Mouse (Mus musculus): Measurements from ENCODE around the gene Syt8. TPM values are rescaled to one million over a fixed set of nuclear protein-coding genes. Genes with fewer than 3 reads are reported as not detected.

The Syt8 gene
- polyA plus RNA-seq, 1 experiment from 2014 or later: 0.60 TPM

DNA sequence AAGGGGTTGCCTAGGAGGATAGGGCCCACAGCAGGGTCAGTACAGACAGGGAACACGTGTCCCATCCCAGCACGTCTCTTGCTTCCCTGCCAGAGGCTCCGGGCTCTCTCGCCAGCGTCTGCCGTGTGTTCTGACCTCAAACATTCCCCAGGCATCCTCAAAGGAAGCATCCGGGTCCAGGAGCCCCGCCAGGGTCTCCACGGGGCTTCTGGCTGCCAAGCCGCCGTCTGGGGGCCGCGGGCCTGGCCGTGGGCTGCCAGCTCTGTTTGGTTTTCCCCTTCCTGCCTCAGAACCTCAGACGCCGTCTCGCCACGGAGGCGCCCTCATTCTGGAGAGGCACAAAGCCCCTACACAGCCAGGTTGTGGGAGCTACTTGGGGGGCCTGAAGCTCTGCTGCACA, 1.0 kb upstream of the Syt8 start:
- H3K9ac ChIP-seq (replicated peaks): no peak overlapping the region
- H3K4me2 ChIP-seq: no peak overlapping the region
- no peaks in the 10 kb centered on the region for H3K9me3 ChIP-seq
- no peak overlapping the region for H3K4me3 ChIP-seq (replicated peaks)
- H3K27me3 ChIP-seq: no peaks in the 10 kb centered on the region
- H3K36me3 ChIP-seq: no peaks in the 10 kb centered on the region
- ATAC-seq (ENCODE audit: insufficient number of reproducible peaks, insufficient read depth, low FRiP score, low TSS enrichment, low read depth): no peak
- H3K27ac ChIP-seq: peak overlapping the region; percentile 64
- 40% methylated on average over 19 of the region's 19 CpGs for WGBS
- peaks cover 41% of the 10 kb centered on the region for H3K4me1 ChIP-seq (replicated peaks)

GRCm38 (mm10) chr7:142435524-142435923, 874 bp downstream of the Syt8 start:
- ATAC-seq (ENCODE audit: insufficient number of reproducible peaks, insufficient read depth, low FRiP score, low TSS enrichment, low read depth): no peak
- WGBS: 24% methylated on average over 4 of the region's 4 CpGs
- H3K9ac ChIP-seq (replicated peaks): no peak overlapping the region
- H3K36me3 ChIP-seq: no peaks in the 10 kb centered on the region
- H3K27ac ChIP-seq: no peak overlapping the region
- H3K4me1 ChIP-seq (replicated peaks): peaks cover 34% of the 10 kb centered on the region
- no peaks in the 10 kb centered on the region for H3K9me3 ChIP-seq
- H3K4me3 ChIP-seq (replicated peaks): no peak overlapping the region
- H3K4me2 ChIP-seq: no peak overlapping the region
- H3K27me3 ChIP-seq: no peaks in the 10 kb centered on the region

DNA sequence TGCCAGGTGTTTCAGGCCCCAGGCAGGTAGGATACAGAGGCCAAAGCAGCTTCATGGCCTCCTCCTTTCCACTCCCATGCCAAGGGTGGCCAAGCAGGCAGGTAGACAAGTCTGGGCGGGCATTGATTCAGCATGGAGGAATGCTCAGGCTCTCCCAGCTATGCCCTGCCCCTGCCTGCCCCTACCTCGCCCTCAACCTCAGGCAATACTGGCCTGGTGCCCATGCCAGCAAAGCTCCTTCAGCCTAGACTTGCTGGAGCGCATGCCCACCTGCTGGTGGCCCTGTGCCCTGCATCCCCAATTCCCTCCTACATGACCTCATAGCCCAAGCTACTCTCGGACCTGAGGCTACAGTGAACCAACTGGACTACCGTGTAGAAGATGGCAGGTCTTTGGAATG, 2.7 kb downstream of the Syt8 start:
- no peaks in the 10 kb centered on the region for H3K9me3 ChIP-seq
- H3K4me1 ChIP-seq (replicated peaks): peaks cover 41% of the 10 kb centered on the region
- no peak overlapping the region for H3K9ac ChIP-seq (replicated peaks)
- H3K4me2 ChIP-seq: no peak overlapping the region
- no peak overlapping the region for H3K4me3 ChIP-seq (replicated peaks)
- WGBS: 76% methylated on average over 5 of the region's 5 CpGs
- no peaks in the 10 kb centered on the region for H3K36me3 ChIP-seq
- no peak for ATAC-seq (ENCODE audit: insufficient number of reproducible peaks, insufficient read depth, low FRiP score, low TSS enrichment, low read depth)
- no peaks in the 10 kb centered on the region for H3K27me3 ChIP-seq
- H3K27ac ChIP-seq: no peak overlapping the region

GRCm38 (mm10) chr7:142439966-142440365, 5.3 kb downstream of the Syt8 start:
- H3K4me3 ChIP-seq (replicated peaks): no peak overlapping the region
- no peaks in the 10 kb centered on the region for H3K27me3 ChIP-seq
- ATAC-seq (ENCODE audit: insufficient number of reproducible peaks, insufficient read depth, low FRiP score, low TSS enrichment, low read depth): no peak
- peak overlapping the region; percentile 84; the same call in 1 of the 2 replicates for H3K27ac ChIP-seq
- H3K36me3 ChIP-seq: no peaks in the 10 kb centered on the region
- no peaks in the 10 kb centered on the region for H3K9me3 ChIP-seq
- H3K9ac ChIP-seq (replicated peaks): no peak overlapping the region
- no peak overlapping the region for H3K4me2 ChIP-seq
- WGBS: 87% methylated on average over 14 of the region's 14 CpGs
- peaks cover 28% of the 10 kb centered on the region for H3K4me1 ChIP-seq (replicated peaks)

DNA sequence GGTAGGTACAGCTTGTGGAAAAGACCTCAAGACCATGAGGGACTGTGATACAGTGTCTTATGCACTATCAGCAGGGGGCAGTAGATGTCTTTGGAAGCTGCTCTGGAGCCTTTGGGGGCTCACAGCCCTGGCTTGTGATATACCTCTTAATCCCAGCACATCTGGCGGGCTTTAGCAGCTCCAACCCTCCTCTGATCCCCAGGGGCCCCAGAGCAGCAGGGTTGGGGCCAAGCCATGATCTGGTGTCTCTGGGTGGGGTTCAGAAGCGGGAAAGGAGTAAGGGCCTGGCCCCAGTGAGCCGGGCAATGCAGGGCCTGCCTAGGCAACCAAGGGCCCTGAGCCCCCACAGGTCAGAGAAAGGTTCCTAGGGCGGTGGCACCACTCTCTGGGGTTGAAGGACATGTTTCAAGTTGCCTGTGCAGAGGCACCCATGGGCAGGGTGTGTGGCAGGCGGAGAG, 6.0 kb downstream of the Syt8 start:
- ATAC-seq (ENCODE audit: insufficient number of reproducible peaks, insufficient read depth, low FRiP score, low TSS enrichment, low read depth): peak; percentile 82
- H3K27me3 ChIP-seq: no peaks in the 10 kb centered on the region
- no peaks in the 10 kb centered on the region for H3K36me3 ChIP-seq
- peak overlapping the region; percentile 84 for H3K27ac ChIP-seq
- H3K4me1 ChIP-seq (replicated peaks): peaks cover 28% of the 10 kb centered on the region
- H3K9me3 ChIP-seq: no peaks in the 10 kb centered on the region
- peak overlapping the region; percentile 19; the same call in 1 of the 2 replicates for H3K4me2 ChIP-seq
- no peak overlapping the region for H3K4me3 ChIP-seq (replicated peaks)
- no peak overlapping the region; the same call in 1 of the 2 replicates for H3K9ac ChIP-seq (replicated peaks)
- WGBS: 27% methylated on average over 5 of the region's 5 CpGs

- ATAC-seq (ENCODE audit: insufficient number of reproducible peaks, insufficient read depth, low FRiP score, low TSS enrichment, low read depth): no peak
- Histone ChIP-seq H3K27me3 (no peaks in the 10 kb centered on the region), H3K4me2 (peak within 1 kb of the TSS; percentile 19; the same call in 1 of the 2 replicates), H3K27ac (peak within 1 kb of the TSS; percentile 84), H3K36me3 (no peaks in the 10 kb centered on the region), H3K4me1 (replicated peaks) (peaks cover 28% of the 10 kb centered on the region), H3K4me3 (replicated peaks) (no peak within 1 kb of the TSS), H3K9me3 (no peaks in the 10 kb centered on the region), H3K9ac (replicated peaks) (no peak within 1 kb of the TSS; the same call in 1 of the 2 replicates)
- 76% methylated on average over 9 of the region's 9 CpGs for WGBS
These were observed 6.9 kb downstream of the Syt8 start, which contains the start of gene Tnni2 for GRCm38 (mm10) chr7:142441585-142441984. Gene Tnni2 (plus strand): TSS chr7:142441808.

DNA sequence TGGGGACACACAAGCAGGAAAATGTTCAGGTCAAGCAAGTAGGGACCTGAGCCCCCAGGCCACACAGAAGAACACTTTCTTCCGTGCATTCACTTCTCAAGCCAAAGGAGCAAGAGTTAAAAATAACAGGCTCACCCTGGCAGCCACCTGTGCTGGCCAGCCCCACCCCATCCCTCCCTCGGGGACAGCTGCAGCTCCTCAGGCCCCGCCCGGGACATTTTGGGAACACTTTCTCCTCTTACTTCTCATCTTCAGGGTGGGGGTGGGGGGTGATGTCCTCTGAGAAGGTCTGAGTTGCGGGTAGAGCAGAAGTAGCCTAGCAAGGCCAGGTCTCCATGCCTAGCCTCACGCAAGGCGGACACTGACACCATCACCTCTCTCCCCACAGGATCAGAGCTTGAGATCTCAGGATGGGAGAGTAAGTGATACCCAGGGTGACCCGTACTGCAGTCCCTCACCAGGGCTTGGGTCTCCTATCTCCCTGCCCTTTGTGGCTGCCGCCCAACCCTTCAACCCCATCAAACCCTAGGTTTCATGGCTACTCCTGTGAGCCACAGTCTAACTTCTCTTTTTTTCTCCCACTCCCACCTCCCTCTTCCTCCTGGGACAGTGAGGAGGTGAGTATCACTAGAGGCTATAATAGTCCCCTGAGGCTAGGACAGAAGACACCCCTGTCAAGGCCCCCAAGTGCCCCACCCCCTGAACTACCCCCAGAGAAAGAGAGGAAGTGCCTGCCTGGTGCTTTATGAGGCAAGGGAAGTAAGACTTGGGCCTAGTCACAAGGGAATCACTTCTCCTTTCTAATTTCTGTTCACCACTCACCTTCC, 7.6 kb downstream of the Syt8 start:
- Histone ChIP-seq H3K4me2 (no peak overlapping the region), H3K36me3 (no peaks in the 10 kb centered on the region), H3K4me1 (replicated peaks) (peaks cover 28% of the 10 kb centered on the region), H3K27ac (peak overlapping the region; percentile 84; the same call in 1 of the 2 replicates), H3K9me3 (no peaks in the 10 kb centered on the region), H3K27me3 (no peaks in the 10 kb centered on the region), H3K4me3 (replicated peaks) (no peak overlapping the region), H3K9ac (replicated peaks) (no peak overlapping the region)
- ATAC-seq (ENCODE audit: insufficient number of reproducible peaks, insufficient read depth, low FRiP score, low TSS enrichment, low read depth): no peak
- WGBS: 68% methylated on average over 9 of the region's 9 CpGs

- no peak overlapping the region for H3K9ac ChIP-seq (replicated peaks)
- no peaks in the 10 kb centered on the region for H3K9me3 ChIP-seq
- no peak overlapping the region for H3K4me2 ChIP-seq
- 95% methylated on average over 7 of the region's 7 CpGs for WGBS
- H3K27me3 ChIP-seq: no peaks in the 10 kb centered on the region
- H3K4me3 ChIP-seq (replicated peaks): no peak overlapping the region
- H3K27ac ChIP-seq: no peak overlapping the region
- no peak for ATAC-seq (ENCODE audit: insufficient number of reproducible peaks, insufficient read depth, low FRiP score, low TSS enrichment, low read depth)
- H3K4me1 ChIP-seq (replicated peaks): peaks cover 28% of the 10 kb centered on the region
- no peaks in the 10 kb centered on the region for H3K36me3 ChIP-seq
These were observed 8.3 kb downstream of the Syt8 start for GRCm38 (mm10) chr7:142442908-142443420.

GRCm38 (mm10) chr7:142443474-142443873, 8.8 kb downstream of the Syt8 start:
- H3K36me3 ChIP-seq: no peaks in the 10 kb centered on the region
- no peaks in the 10 kb centered on the region for H3K9me3 ChIP-seq
- peaks cover 28% of the 10 kb centered on the region for H3K4me1 ChIP-seq (replicated peaks)
- 87% methylated on average over 5 of the region's 5 CpGs for WGBS
- no peak overlapping the region for H3K9ac ChIP-seq (replicated peaks)
- H3K27me3 ChIP-seq: no peaks in the 10 kb centered on the region
- H3K4me2 ChIP-seq: no peak overlapping the region
- ATAC-seq (ENCODE audit: insufficient number of reproducible peaks, insufficient read depth, low FRiP score, low TSS enrichment, low read depth): no peak
- H3K27ac ChIP-seq: no peak overlapping the region
- H3K4me3 ChIP-seq (replicated peaks): no peak overlapping the region

- Histone ChIP-seq H3K27ac (no peak overlapping the region), H3K36me3 (no peaks in the 10 kb centered on the region)
- no peak for ATAC-seq (ENCODE audit: insufficient number of reproducible peaks, insufficient read depth, low FRiP score, low TSS enrichment, low read depth)
These were observed 9.5 kb downstream of the Syt8 start for GRCm38 (mm10) chr7:142444171-142444570.

DNA sequence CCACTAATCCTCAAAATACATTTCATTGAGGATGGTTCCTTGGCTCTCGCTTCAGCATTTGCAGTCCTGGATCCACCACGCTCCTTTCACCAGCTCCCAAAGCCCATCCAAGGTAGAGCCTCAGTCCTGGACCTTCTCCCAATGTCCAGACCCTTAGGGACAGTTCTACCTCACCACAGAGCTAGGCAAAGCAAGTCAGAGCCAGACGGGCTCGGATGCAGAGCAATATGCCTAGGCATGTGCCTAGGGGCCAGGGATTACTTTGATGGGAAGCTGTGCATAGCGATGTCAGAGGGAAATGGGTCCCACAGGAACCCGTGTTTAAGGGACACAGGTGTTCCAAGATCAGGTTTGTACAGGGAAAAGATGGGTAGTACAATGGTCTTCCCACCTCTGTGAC, 10.7 kb downstream of the Syt8 start:
- peaks cover 24% of the 10 kb centered on the region for H3K4me1 ChIP-seq (replicated peaks)
- H3K36me3 ChIP-seq: no peaks in the 10 kb centered on the region
- ATAC-seq (ENCODE audit: insufficient number of reproducible peaks, insufficient read depth, low FRiP score, low TSS enrichment, low read depth): no peak
- no peak overlapping the region for H3K4me2 ChIP-seq
- no peak overlapping the region for H3K27ac ChIP-seq
- H3K4me3 ChIP-seq (replicated peaks): no peak overlapping the region
- H3K9ac ChIP-seq (replicated peaks): no peak overlapping the region
- 80% methylated on average over 6 of the region's 6 CpGs for WGBS
- no peaks in the 10 kb centered on the region for H3K27me3 ChIP-seq
- no peaks in the 10 kb centered on the region for H3K9me3 ChIP-seq

More at GRCm38 (mm10) chr7:142444171-142444570, 9.5 kb downstream of the Syt8 start:
- peaks cover 28% of the 10 kb centered on the region for H3K4me1 ChIP-seq (replicated peaks)
- WGBS: 98% methylated on average over 6 of the region's 6 CpGs
- H3K27me3 ChIP-seq: no peaks in the 10 kb centered on the region
- H3K4me3 ChIP-seq (replicated peaks): no peak overlapping the region
- no peak overlapping the region for H3K4me2 ChIP-seq
- H3K9ac ChIP-seq (replicated peaks): no peak overlapping the region
- H3K9me3 ChIP-seq: no peaks in the 10 kb centered on the region

Measured in limb, embryonic 12.5 days (tissue).